Mouse (Mus musculus) C2C12 (cell line): ENCODE results near the gene Zfp428. TPM values are rescaled to one million over a fixed set of nuclear protein-coding genes. Genes with fewer than 3 reads are reported as not detected.

Experiments
- H3K27me3 ChIP-seq: one replicate; pipeline ENCODE4 v1.6.1; 2011; ENCODE audit not compliant: control insufficient read depth, insufficient read depth, insufficient read length
- H3K36me3 ChIP-seq: one replicate; pipeline ENCODE4 v1.6.1; 2011; ENCODE audit not compliant: control insufficient read depth, insufficient read depth
- H3K4me3 ChIP-seq: one replicate; pipeline ENCODE4 v1.5.1; 2011; ENCODE audit warnings: mild to moderate bottlenecking, control low read depth; ENCODE audit not compliant: poor library complexity, insufficient read depth, severe bottlenecking
- H3K79me2 ChIP-seq: one replicate; pipeline ENCODE4 v1.6.1; 2011; ENCODE audit not compliant: control insufficient read depth, insufficient read depth
- H3K79me3 ChIP-seq: one replicate; pipeline ENCODE4 v1.6.1; 2011; ENCODE audit warnings: low read depth, control low read depth
- H3ac ChIP-seq: one replicate; pipeline ENCODE3; 2011; ENCODE audit warnings: low read depth; ENCODE audit not compliant: control insufficient read depth, insufficient read length
- CEBPB ChIP-seq: IDR thresholded peaks from one replicate; pipeline ENCODE4 v1.6.1; 2011; ENCODE audit warnings: low read depth, mild to moderate bottlenecking, control low read depth, moderate library complexity
- CTCF ChIP-seq: IDR thresholded peaks from one replicate; pipeline ENCODE4 v1.5.1; 2011; ENCODE audit not compliant: control insufficient read depth, insufficient read depth, insufficient read length
- FOSL1 ChIP-seq: IDR thresholded peaks from one replicate; pipeline ENCODE4 v1.8.0; 2011; ENCODE audit warnings: mild to moderate bottlenecking, low read length; ENCODE audit not compliant: poor library complexity, insufficient read depth, severe bottlenecking
- MAX ChIP-seq: IDR thresholded peaks from one replicate; pipeline ENCODE4 v1.6.1; 2011; ENCODE audit warnings: mild to moderate bottlenecking, control low read depth
- MYOD1 ChIP-seq: IDR thresholded peaks from one replicate; pipeline ENCODE4 v1.6.1; 2011; ENCODE audit warnings: low read depth; ENCODE audit not compliant: control insufficient read depth, insufficient read length
- MYOG ChIP-seq: IDR thresholded peaks from one replicate; pipeline ENCODE4 v1.6.1; 2011; ENCODE audit not compliant: control insufficient read depth, insufficient read length; ENCODE audit errors: extremely low read depth
- USF1 ChIP-seq: IDR thresholded peaks from one replicate; pipeline ENCODE4 v1.6.1; 2011; ENCODE audit warnings: low read depth, mild to moderate bottlenecking, control low read depth, moderate library complexity
- polyA plus RNA-seq: library from polyadenylated mRNA; unstranded; fragments of >200 nt; fragmentation: generic; extraction: Trizol; gene quantifications from one replicate; pipeline ENCODE4 v1.2.1, GENCODE M21; 2012; ENCODE audit warnings: missing spikeins

The Zfp428 gene
- polyA plus RNA-seq, 1 experiment = 53.8 TPM

GRCm38 (mm10) chr7:24546068-24546614 is 39.3 kb downstream of the Zfp428 start, which contains the start of the genes Pinlyp and Xrcc1:
Gene Pinlyp (minus strand): TSS chr7:24546118.
Gene Xrcc1 (plus strand): TSS chr7:24546289.
- Histone ChIP-seq H3K79me3 (peaks cover 3% of the 10 kb centered on the region), H3K4me3 (peak within 1 kb of the TSS; percentile 90), H3K27me3 (no peaks in the 10 kb centered on the region), H3K36me3 (no peaks in the 10 kb centered on the region), H3ac (peak within 1 kb of the TSS; percentile 100), H3K79me2 (peaks cover 22% of the 10 kb centered on the region)
- TF ChIP-seq CTCF (no peak), CEBPB (no peak), MYOD1 (no peak), FOSL1 (no peak), USF1 (no peak), MYOG (no peak), MAX (no peak)

GRCm38 (mm10) chr7:24546634-24547389 is 40.0 kb downstream of the Zfp428 start:
- Histone ChIP-seq H3K79me2 (peaks cover 22% of the 10 kb centered on the region), H3K27me3 (no peaks in the 10 kb centered on the region), H3ac (peak overlapping the region; percentile 100), H3K4me3 (peak overlapping the region; percentile 90), H3K79me3 (peaks cover 3% of the 10 kb centered on the region), H3K36me3 (no peaks in the 10 kb centered on the region)
- TF ChIP-seq USF1 (no peak), MYOD1 (peak; percentile 95)

DNA sequence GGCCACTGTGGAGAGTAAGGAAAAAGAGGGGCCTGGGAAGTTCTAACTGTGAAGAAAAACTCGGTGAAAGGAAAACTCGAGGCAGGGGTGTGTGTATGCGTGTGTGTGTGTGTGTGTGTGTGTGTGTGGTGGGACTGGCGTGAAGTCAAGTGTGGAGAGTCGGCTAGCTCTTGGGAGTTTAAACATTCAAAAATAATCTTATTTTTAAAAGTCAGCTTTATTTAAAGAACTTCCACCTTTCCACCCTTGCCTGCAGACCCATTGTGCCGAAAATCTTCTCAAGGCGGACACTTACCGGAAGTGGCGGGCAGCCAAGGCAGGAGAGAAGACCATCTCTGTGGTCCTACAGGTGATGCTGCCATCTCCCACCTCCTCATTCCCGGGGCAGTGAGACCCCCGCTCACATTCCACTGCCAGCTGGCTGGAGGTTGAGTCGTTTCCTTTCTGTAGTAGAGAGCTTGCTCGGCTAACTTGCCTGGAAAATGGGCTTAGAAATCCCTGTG is 40.8 kb downstream of the Zfp428 start:
- no peaks in the 10 kb centered on the region for H3K27me3 ChIP-seq
- peaks cover 3% of the 10 kb centered on the region for H3K79me3 ChIP-seq
- peak overlapping the region; percentile 100 for H3ac ChIP-seq
- TF ChIP-seq CEBPB = no peak
- no peak for TF ChIP-seq MAX
- no peak for TF ChIP-seq FOSL1
- TF ChIP-seq CTCF = no peak
- no peak for TF ChIP-seq MYOG
- TF ChIP-seq MYOD1 = no peak
- peaks cover 22% of the 10 kb centered on the region for H3K79me2 ChIP-seq
- peak overlapping the region; percentile 90 for H3K4me3 ChIP-seq
- peaks cover 2% of the 10 kb centered on the region for H3K36me3 ChIP-seq

- H3K36me3 ChIP-seq = peaks cover 10% of the 10 kb centered on the region
- peaks cover 5% of the 10 kb centered on the region for H3K79me3 ChIP-seq
- H3K4me3 ChIP-seq = no peak overlapping the region
- H3ac ChIP-seq = no peak overlapping the region
- H3K27me3 ChIP-seq = no peaks in the 10 kb centered on the region
- no peak for TF ChIP-seq FOSL1
- TF ChIP-seq MAX = no peak
- TF ChIP-seq MYOD1 = no peak
- TF ChIP-seq CEBPB = no peak
- TF ChIP-seq USF1 = no peak
- no peak for TF ChIP-seq MYOG
- TF ChIP-seq CTCF = no peak
- H3K79me2 ChIP-seq = peaks cover 22% of the 10 kb centered on the region
Observed at GRCm38 (mm10) chr7:24551985-24552759, 45.4 kb downstream of the Zfp428 start.

DNA sequence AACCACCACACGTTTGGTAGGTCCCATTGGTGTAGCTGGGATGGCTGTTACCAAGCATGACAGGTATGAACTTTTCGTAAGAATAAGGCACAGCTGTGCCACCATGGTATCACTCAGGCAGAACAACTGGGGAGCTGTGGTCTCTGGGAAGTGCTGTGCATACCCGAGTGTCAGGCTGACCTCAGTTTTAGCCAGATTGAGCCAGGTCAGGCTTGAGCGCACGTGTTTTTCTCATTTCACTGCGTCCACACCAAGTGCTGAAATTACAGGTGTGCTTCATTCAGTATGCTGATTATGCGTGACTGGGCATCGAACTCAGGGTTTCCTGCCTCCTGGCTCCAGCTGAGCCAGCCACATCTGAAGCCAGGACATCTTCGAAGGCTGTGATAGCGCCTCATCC is 49.0 kb downstream of the Zfp428 start:
- H3K79me3 ChIP-seq = peaks cover 3% of the 10 kb centered on the region
- H3ac ChIP-seq = no peak overlapping the region
- H3K36me3 ChIP-seq = peaks cover 10% of the 10 kb centered on the region
- no peaks in the 10 kb centered on the region for H3K79me2 ChIP-seq
- TF ChIP-seq MYOG (no peak), CEBPB (no peak)
- H3K27me3 ChIP-seq = no peaks in the 10 kb centered on the region
- no peak overlapping the region for H3K4me3 ChIP-seq
